Mouse (Mus musculus) myocyte (in vitro differentiated cells): Measurements from ENCODE around the gene Tmem143.

Experiments
- CEBPB ChIP-seq: IDR thresholded peaks from 2 replicates; pipeline ENCODE4 v1.6.1; 2011; ENCODE audit warnings: mild to moderate bottlenecking, moderate library complexity; ENCODE audit not compliant: poor library complexity, insufficient read depth, severe bottlenecking
- E2F4 ChIP-seq: IDR thresholded peaks from one replicate; pipeline ENCODE4 v1.6.1; 2011; ENCODE audit warnings: mild to moderate bottlenecking, control low read depth, moderate library complexity; ENCODE audit not compliant: insufficient read depth
- MAX ChIP-seq: IDR thresholded peaks from one replicate; pipeline ENCODE4 v1.6.1; 2011; ENCODE audit warnings: low read depth, mild to moderate bottlenecking, control low read depth
- MYOD1 ChIP-seq, 3 experiments: IDR thresholded peaks; one replicate each; pipeline ENCODE4 v1.6.1; 2011; ENCODE audit warnings: control low read depth in 2 of 3, low read depth in 2 of 3, mild to moderate bottlenecking in 2 of 3, moderate library complexity in 1 of 3; ENCODE audit not compliant: insufficient read length in 2 of 3, control insufficient read depth in 1 of 3
- MYOG ChIP-seq, 3 experiments: IDR thresholded peaks; one replicate each; pipeline ENCODE4 v1.6.1; 2011; ENCODE audit warnings: control low read depth in 2 of 3, low read depth in 2 of 3, mild to moderate bottlenecking in 2 of 3; ENCODE audit not compliant: insufficient read length in 2 of 3, control insufficient read depth in 1 of 3, insufficient read depth in 1 of 3
- POLR2A ChIP-seq: IDR thresholded peaks from one replicate; pipeline ENCODE4 v1.6.1; 2011; ENCODE audit warnings: low read depth, mild to moderate bottlenecking, control low read depth, moderate library complexity; ENCODE audit not compliant: insufficient read length
- POLR2AphosphoS2 ChIP-seq: IDR thresholded peaks from one replicate; pipeline ENCODE4 v1.6.1; 2011; ENCODE audit warnings: low read depth, control low read depth; ENCODE audit not compliant: insufficient read length
- REST ChIP-seq: IDR thresholded peaks from one replicate; pipeline ENCODE4 v1.6.1; 2011; ENCODE audit warnings: mild to moderate bottlenecking, control low read depth, moderate library complexity; ENCODE audit not compliant: insufficient read depth, insufficient read length
- TCF12 ChIP-seq: IDR thresholded peaks from one replicate; pipeline ENCODE4 v1.6.1; 2011; ENCODE audit warnings: mild to moderate bottlenecking, control low read depth; ENCODE audit not compliant: poor library complexity, insufficient read depth, severe bottlenecking
- TCF3 ChIP-seq: IDR thresholded peaks from one replicate; pipeline ENCODE4 v1.6.1; 2011; ENCODE audit warnings: low read depth, control low read depth; ENCODE audit not compliant: insufficient read length
- USF1 ChIP-seq: IDR thresholded peaks from one replicate; pipeline ENCODE4 v1.6.1; 2011; ENCODE audit warnings: low read depth, mild to moderate bottlenecking, control low read depth, moderate library complexity

GRCm38 (mm10) chr7:45862804-45863203 lies 33.9 kb upstream of the Tmem143 start:
- TF ChIP-seq CEBPB (no peak), USF1 (no peak), MAX (no peak), POLR2A (no peak), TCF12 (no peak), POLR2AphosphoS2 (no peak), MYOG (IDR thresholded peaks at IDR 0.05; ENCODE audit: control insufficient read depth in 1 of 3, insufficient read depth in 1 of 3, insufficient read length in 2 of 3, low read depth in 2 of 3) (no peak), E2F4 (no peak), MYOD1 (IDR thresholded peaks at IDR 0.05; ENCODE audit: control insufficient read depth in 1 of 3, insufficient read length in 2 of 3, low read depth in 2 of 3) (no peak), TCF3 (no peak), REST (no peak)
